Mouse (Mus musculus) myocyte (in vitro differentiated cells): ENCODE results near the gene Zfp764.

ENCODE experiments used
- CEBPB ChIP-seq: IDR thresholded peaks from 2 replicates; pipeline ENCODE4 v1.6.1; 2011; ENCODE audit warnings: mild to moderate bottlenecking, moderate library complexity; ENCODE audit not compliant: poor library complexity, insufficient read depth, severe bottlenecking
- MYOD1 ChIP-seq, 3 experiments: IDR thresholded peaks; one replicate each; pipeline ENCODE4 v1.6.1; 2011; ENCODE audit warnings: control low read depth in 2 of 3, low read depth in 2 of 3, mild to moderate bottlenecking in 2 of 3, moderate library complexity in 1 of 3; ENCODE audit not compliant: insufficient read length in 2 of 3, control insufficient read depth in 1 of 3
- POLR2AphosphoS2 ChIP-seq: IDR thresholded peaks from one replicate; pipeline ENCODE4 v1.6.1; 2011; ENCODE audit warnings: low read depth, control low read depth; ENCODE audit not compliant: insufficient read length

GRCm38 (mm10) chr7:127437724-127438123 is 31.1 kb upstream of the Zfp764 start:
- no peak for TF ChIP-seq POLR2AphosphoS2
- no peak for TF ChIP-seq MYOD1 (IDR thresholded peaks at IDR 0.05; ENCODE audit: control insufficient read depth in 1 of 3, insufficient read length in 2 of 3, low read depth in 2 of 3)
- no peak for TF ChIP-seq CEBPB
